ENCODE assay signal across 12 mouse cellular contexts in genomic region chr1:74123215-74123614, GRCm38 (mm10). TPM values are rescaled to one million over a fixed set of nuclear protein-coding genes. Genes with fewer than 3 reads are reported as not detected.
DNase-seq lines count a peak whose midpoint lies in the region; ATAC-seq and TF ChIP-seq lines count a peak whose summit lies in the region.
"Had no signal": no experiment of that assay in that cellular context is flagged by ENCODE, and none has a peak within 500 bp of the region (broad histone marks: within the 10 kb centered on the region; RNA-seq: fewer than 3 reads in every experiment).

No protein-coding gene starts in this region.

- TF ChIP-seq CTCF in kidney, postnatal 0 days (IDR thresholded peaks at IDR 0.05; ENCODE audit: low read depth) = peak; percentile 13; the same call in 1 of the 2 replicates

- 55% methylated on average over 8 of the region's 8 CpGs for WGBS in forebrain, embryonic 11.5 days
- 65% methylated on average over 8 of the region's 8 CpGs for WGBS in forebrain, embryonic 16.5 days
- WGBS in kidney, postnatal 0 days = 72% methylated on average over 8 of the region's 8 CpGs
- 68% methylated on average over 8 of the region's 8 CpGs for WGBS in forebrain, embryonic 14.5 days
- WGBS in midbrain, embryonic 14.5 days = 52% methylated on average over 8 of the region's 8 CpGs

- no peaks in the 10 kb centered on the region for H3K9me3 ChIP-seq in forebrain, embryonic 11.5 days (ENCODE audit: control insufficient read depth, low read length)
- H3K9me3 ChIP-seq in forebrain, embryonic 16.5 days (ENCODE audit: control insufficient read depth, low read length) = no peaks in the 10 kb centered on the region
- H3K9me3 ChIP-seq in kidney, postnatal 0 days (replicated peaks; ENCODE audit: low read length) = no peaks in the 10 kb centered on the region
- no peaks in the 10 kb centered on the region for H3K9me3 ChIP-seq in forebrain, embryonic 14.5 days (replicated peaks; ENCODE audit: control insufficient read depth, low read length)
- H3K9me3 ChIP-seq in midbrain, embryonic 14.5 days (ENCODE audit: control insufficient read depth, low read length) = no peaks in the 10 kb centered on the region
- H3K9me3 ChIP-seq: G1E had no signal

- peaks cover 5% of the 10 kb centered on the region for H3K4me1 ChIP-seq in forebrain, embryonic 11.5 days (replicated peaks; ENCODE audit: control insufficient read depth, insufficient read depth, low read length)
- peaks cover 31% of the 10 kb centered on the region for H3K4me1 ChIP-seq in forebrain, embryonic 16.5 days (replicated peaks; ENCODE audit: control insufficient read depth, insufficient read depth, low read length)
- 0 out of 2 replicates have a peak, but pooled peaks cover 5% of the 10 kb centered on the region for H3K4me1 ChIP-seq in kidney, postnatal 0 days (replicated peaks; ENCODE audit: insufficient read depth, low read length)
- peaks cover 11% of the 10 kb centered on the region; the same call in 1 of the 2 replicates for H3K4me1 ChIP-seq in forebrain, embryonic 14.5 days (ENCODE audit: control insufficient read depth, insufficient read depth, low read length)
- peaks cover 11% of the 10 kb centered on the region for H3K4me1 ChIP-seq in midbrain, embryonic 14.5 days (ENCODE audit: control insufficient read depth, insufficient read depth, low read length)

- H3K27ac ChIP-seq in forebrain, embryonic 11.5 days (ENCODE audit: low read depth, low read length) = no peak overlapping the region
- H3K27ac ChIP-seq in forebrain, embryonic 16.5 days (ENCODE audit: low read length) = no peak overlapping the region
- H3K27ac ChIP-seq in kidney, postnatal 0 days = no peak overlapping the region
- H3K27ac ChIP-seq in forebrain, embryonic 14.5 days (ENCODE audit: low read depth, low read length) = no peak overlapping the region
- no peak overlapping the region for H3K27ac ChIP-seq in midbrain, embryonic 14.5 days (replicated peaks; ENCODE audit: low read depth, low read length)

- peak overlapping the region; percentile 89; the same call in 1 of the 2 replicates for H3K4me2 ChIP-seq in forebrain, embryonic 11.5 days (ENCODE audit: low read depth, low read length, severe bottlenecking)
- H3K4me2 ChIP-seq in forebrain, embryonic 16.5 days (ENCODE audit: low read length) = no peak overlapping the region
- H3K4me2 ChIP-seq in kidney, postnatal 0 days (ENCODE audit: low read length) = 0 out of 2 replicates have a peak overlapping the region, but pooled peaks have one; percentile 94
- peak overlapping the region; percentile 87 for H3K4me2 ChIP-seq in forebrain, embryonic 14.5 days (ENCODE audit: low read length)
- H3K4me2 ChIP-seq in midbrain, embryonic 14.5 days (ENCODE audit: low read length) = peak overlapping the region; percentile 86

- H3K9ac ChIP-seq in forebrain, embryonic 11.5 days (ENCODE audit: low read length) = no peak overlapping the region
- H3K9ac ChIP-seq in forebrain, embryonic 16.5 days (replicated peaks; ENCODE audit: low read depth, low read length) = no peak overlapping the region
- no peak overlapping the region for H3K9ac ChIP-seq in kidney, postnatal 0 days (ENCODE audit: low read depth, low read length)
- no peak overlapping the region for H3K9ac ChIP-seq in forebrain, embryonic 14.5 days (ENCODE audit: low read length)
- no peak overlapping the region for H3K9ac ChIP-seq in midbrain, embryonic 14.5 days (replicated peaks; ENCODE audit: low read length)

- H3K36me3 ChIP-seq in forebrain, embryonic 11.5 days (ENCODE audit: control insufficient read depth, insufficient read depth, low read length) = no peaks in the 10 kb centered on the region
- no peaks in the 10 kb centered on the region for H3K36me3 ChIP-seq in forebrain, embryonic 16.5 days (ENCODE audit: control insufficient read depth, insufficient read depth)
- H3K36me3 ChIP-seq in kidney, postnatal 0 days (ENCODE audit: insufficient read depth, low read length) = no peaks in the 10 kb centered on the region
- H3K36me3 ChIP-seq in forebrain, embryonic 14.5 days (ENCODE audit: control insufficient read depth, insufficient read depth, low read length) = no peaks in the 10 kb centered on the region
- no peaks in the 10 kb centered on the region for H3K36me3 ChIP-seq in midbrain, embryonic 14.5 days (ENCODE audit: control insufficient read depth, insufficient read depth, low read length)
- H3K36me3 ChIP-seq: G1E had no signal

- H3K4me3 ChIP-seq in forebrain, embryonic 11.5 days (ENCODE audit: low read depth, low read length) = no peak overlapping the region; the same call in 1 of the 2 replicates
- H3K4me3 ChIP-seq in forebrain, embryonic 16.5 days (replicated peaks; ENCODE audit: low read length) = no peak overlapping the region
- H3K4me3 ChIP-seq in kidney, postnatal 0 days (replicated peaks; ENCODE audit: low read depth, low read length) = no peak overlapping the region
- H3K4me3 ChIP-seq in forebrain, embryonic 14.5 days (ENCODE audit: low read depth, low read length) = no peak overlapping the region
- no peak overlapping the region for H3K4me3 ChIP-seq in midbrain, embryonic 14.5 days (replicated peaks; ENCODE audit: low read depth, low read length)
- H3K4me3 ChIP-seq: myocyte had no signal

- no peak for DNase-seq in forebrain, embryonic 11.5 days (ENCODE audit: low spot score)
- DNase-seq in kidney, postnatal 0 days (ENCODE audit: low spot score) = no peak
- DNase-seq in kidney, adult 11 months = no peak
- no peak for DNase-seq in forebrain, embryonic 14.5 days (ENCODE audit: low spot score)
- DNase-seq in midbrain, embryonic 14.5 days = no peak
- no peak for DNase-seq in layer of hippocampus, adult 9-11 months
- DNase-seq in cerebellum, adult 9-10 months = no peak
- DNase-seq: gastrocnemius, postnatal 10 days had no signal

- peaks cover 14% of the 10 kb centered on the region for H3K27me3 ChIP-seq in forebrain, embryonic 11.5 days (ENCODE audit: control insufficient read depth, insufficient read depth, low read length)
- H3K27me3 ChIP-seq in forebrain, embryonic 16.5 days (replicated peaks; ENCODE audit: control insufficient read depth, insufficient read depth, low read length) = no peaks in the 10 kb centered on the region; the same call in 1 of the 2 replicates
- H3K27me3 ChIP-seq in kidney, postnatal 0 days (ENCODE audit: insufficient read depth, low read length) = peaks cover 5% of the 10 kb centered on the region; the same call in 1 of the 2 replicates
- no peaks in the 10 kb centered on the region for H3K27me3 ChIP-seq in forebrain, embryonic 14.5 days (replicated peaks; ENCODE audit: control insufficient read depth, insufficient read depth, low read length)
- peaks cover 13% of the 10 kb centered on the region; the same call in 1 of the 2 replicates for H3K27me3 ChIP-seq in midbrain, embryonic 14.5 days (ENCODE audit: control insufficient read depth, insufficient read depth, low read length)

- no peak for ATAC-seq in forebrain, embryonic 11.5 days (replicated peaks; ENCODE audit: low FRiP score)
- no peak for ATAC-seq in forebrain, embryonic 16.5 days
- no peak for ATAC-seq in kidney, postnatal 0 days (replicated peaks; ENCODE audit: low FRiP score, low read depth)
- ATAC-seq in forebrain, embryonic 14.5 days = no peak
- no peak for ATAC-seq in midbrain, embryonic 14.5 days (ENCODE audit: low FRiP score, low TSS enrichment)

RNA-seq across cellular contexts. Expression of gene Tns1, which starts 1.0 kb away (rescaled TPM):
- polyA plus RNA-seq in forebrain, embryonic 11.5 days (2014; fragmentation: Nextera tagmentation; extraction: Ambion mirVana) = 15.6 and 17.1 TPM in 2 replicates
- polyA plus RNA-seq in forebrain, embryonic 16.5 days (2015; fragmentation: Nextera tagmentation; extraction: Ambion mirVana) = 10.7 and 11.0 TPM in 2 replicates
- 65.4 and 71.8 TPM in 2 replicates for polyA plus RNA-seq in kidney, postnatal 0 days (2015; fragmentation: Nextera tagmentation; extraction: Ambion mirVana)
- polyA plus RNA-seq in forebrain, embryonic 14.5 days (2014; fragmentation: Nextera tagmentation; extraction: Ambion mirVana) = 7.7 and 9.4 TPM in 2 replicates
- polyA plus RNA-seq in midbrain, embryonic 14.5 days (2014; fragmentation: Nextera tagmentation; extraction: Ambion mirVana) = 7.6 and 11.0 TPM in 2 replicates

RNA-seq across cellular contexts. Expression of gene Rufy4, which starts 2.1 kb away (rescaled TPM):
- 0.24 and 0.27 TPM in 2 replicates for polyA plus RNA-seq in forebrain, embryonic 11.5 days (2014; fragmentation: Nextera tagmentation; extraction: Ambion mirVana)
- 0.32 and 0.36 TPM in 2 replicates for polyA plus RNA-seq in forebrain, embryonic 16.5 days (2015; fragmentation: Nextera tagmentation; extraction: Ambion mirVana)
- polyA plus RNA-seq in kidney, postnatal 0 days (2015; fragmentation: Nextera tagmentation; extraction: Ambion mirVana) = 0.07 and 0.18 TPM in 2 replicates
- polyA plus RNA-seq in forebrain, embryonic 14.5 days (2014; fragmentation: Nextera tagmentation; extraction: Ambion mirVana) = 0.24 and 0.27 TPM in 2 replicates
- polyA plus RNA-seq in midbrain, embryonic 14.5 days (2014; fragmentation: Nextera tagmentation; extraction: Ambion mirVana) = 0.12 and 0.33 TPM in 2 replicates
- polyA plus RNA-seq: G1E; liver, embryonic 16.5 days; myocyte had no signal

RNA-seq across cellular contexts. Expression of gene Cxcr2, which starts 30.6 kb away (rescaled TPM):
- 0.12 and 0.17 TPM in 2 replicates for polyA plus RNA-seq in forebrain, embryonic 11.5 days (2014; fragmentation: Nextera tagmentation; extraction: Ambion mirVana)
- 0.06 TPM in 1 of 2 replicates, not detected in the other for polyA plus RNA-seq in forebrain, embryonic 16.5 days (2015; fragmentation: Nextera tagmentation; extraction: Ambion mirVana)
- polyA plus RNA-seq in kidney, postnatal 0 days (2015; fragmentation: Nextera tagmentation; extraction: Ambion mirVana) = 0.30 and 0.51 TPM in 2 replicates
- 0.06 and 0.08 TPM in 2 replicates for polyA plus RNA-seq in forebrain, embryonic 14.5 days (2014; fragmentation: Nextera tagmentation; extraction: Ambion mirVana)
- not detected in 2 replicates for polyA plus RNA-seq in midbrain, embryonic 14.5 days (2014; fragmentation: Nextera tagmentation; extraction: Ambion mirVana)
- polyA plus RNA-seq: G1E, myocyte had no signal
